Comparison of ENCODE assay signal across 9 mouse cellular contexts in genomic region chr13:45516501-45517393, GRCm38 (mm10). TPM values are rescaled to one million over a fixed set of nuclear protein-coding genes. Genes with fewer than 3 reads are reported as not detected.
DNase-seq lines count a peak whose midpoint lies in the region; ATAC-seq lines count a peak whose summit lies in the region.
"Had no signal": no experiment of that assay in that cellular context is flagged by ENCODE, and none has a peak within 500 bp of the region (broad histone marks: within the 10 kb centered on the region; RNA-seq: fewer than 3 reads in every experiment).

No protein-coding gene starts in this region.

- H3K4me1 ChIP-seq in hindbrain, embryonic 10.5 days (replicated peaks): peaks cover 37% of the 10 kb centered on the region
- peaks cover 50% of the 10 kb centered on the region for H3K4me1 ChIP-seq in limb, embryonic 13.5 days
- peaks cover 6% of the 10 kb centered on the region; the same call in 1 of the 2 replicates for H3K4me1 ChIP-seq in neural tube, embryonic 11.5 days (ENCODE audit: control insufficient read depth, insufficient read depth, low read length)

- no peaks in the 10 kb centered on the region for H3K9me3 ChIP-seq in hindbrain, embryonic 10.5 days
- no peaks in the 10 kb centered on the region for H3K9me3 ChIP-seq in limb, embryonic 13.5 days
- no peaks in the 10 kb centered on the region for H3K9me3 ChIP-seq in neural tube, embryonic 11.5 days (ENCODE audit: control insufficient read depth, low read length)

- 5% methylated on average over 24 of the region's 24 CpGs for WGBS in hindbrain, embryonic 10.5 days
- 4% methylated on average over 24 of the region's 24 CpGs for WGBS in limb, embryonic 13.5 days
- WGBS in neural tube, embryonic 11.5 days: 6% methylated on average over 24 of the region's 24 CpGs

- peak overlapping the region; percentile 50 for H3K9ac ChIP-seq in limb, embryonic 13.5 days
- H3K9ac ChIP-seq in neural tube, embryonic 11.5 days (ENCODE audit: low read length): peak overlapping the region; percentile 39; the same call in 1 of the 2 replicates

- peak; percentile 85 for ATAC-seq in limb, embryonic 13.5 days (ENCODE audit: low FRiP score, low read depth)
- peak; percentile 77 for ATAC-seq in neural tube, embryonic 11.5 days (ENCODE audit: insufficient read depth, low FRiP score, low TSS enrichment)

- peak overlapping the region; percentile 50 for H3K4me3 ChIP-seq in hindbrain, embryonic 10.5 days
- peak overlapping the region; percentile 31 for H3K4me3 ChIP-seq in limb, embryonic 13.5 days
- peak overlapping the region; percentile 6 for H3K4me3 ChIP-seq in neural tube, embryonic 11.5 days (ENCODE audit: low read depth, low read length)

- peak; percentile 48 to 64 for DNase-seq in cerebellum, postnatal 25 days
- DNase-seq in cerebellum, adult 8-10 months: no peak
- peak; percentile 34 for DNase-seq in embryo, embryonic 11.5 days (ENCODE audit: low read depth, low spot score)
- peak; percentile 79 for DNase-seq in hindbrain, embryonic 10.5 days (ENCODE audit: low spot score)
- DNase-seq in neural tube, embryonic 11.5 days (ENCODE audit: low spot score): peak; percentile 79
- DNase-seq in right cerebral cortex, adult 2 months (ENCODE audit: low spot score in 2 of 2): no peak
- DNase-seq in spleen, adult 12 weeks (ENCODE audit: low spot score): no peak

- peak overlapping the region; percentile 82 for H3K27ac ChIP-seq in hindbrain, embryonic 10.5 days
- H3K27ac ChIP-seq in limb, embryonic 13.5 days: peak overlapping the region; percentile 61
- H3K27ac ChIP-seq in neural tube, embryonic 11.5 days (ENCODE audit: low read depth, low read length): no peak overlapping the region

- H3K27me3 ChIP-seq in hindbrain, embryonic 10.5 days (ENCODE audit: insufficient read depth, poor library complexity, severe bottlenecking): peaks cover 26% of the 10 kb centered on the region
- no peaks in the 10 kb centered on the region for H3K27me3 ChIP-seq in limb, embryonic 13.5 days
- no peaks in the 10 kb centered on the region for H3K27me3 ChIP-seq in neural tube, embryonic 11.5 days (ENCODE audit: control insufficient read depth, insufficient read depth, low read length)
- H3K27me3 ChIP-seq: CH12.LX had no signal

- peak overlapping the region; percentile 64 for H3K4me2 ChIP-seq in limb, embryonic 13.5 days (replicated peaks)
- peak overlapping the region; percentile 33 for H3K4me2 ChIP-seq in neural tube, embryonic 11.5 days (ENCODE audit: low read depth)

- 0 out of 2 replicates have a peak, but pooled peaks cover 6% of the 10 kb centered on the region for H3K36me3 ChIP-seq in hindbrain, embryonic 10.5 days
- no peaks in the 10 kb centered on the region for H3K36me3 ChIP-seq in limb, embryonic 13.5 days
- H3K36me3 ChIP-seq in neural tube, embryonic 11.5 days (ENCODE audit: control insufficient read depth, insufficient read depth, low read length): no peaks in the 10 kb centered on the region

RNA-seq across cellular contexts. Expression of gene Gmpr, which starts 9.5 kb away (rescaled TPM):
- polyA plus RNA-seq in hindbrain, embryonic 10.5 days (2016; fragmentation: Nextera tagmentation; extraction: Ambion mirVana): 38.3 and 44.1 TPM in 2 replicates
- polyA plus RNA-seq in limb, embryonic 13.5 days (2015; fragmentation: Nextera tagmentation; extraction: Ambion mirVana): 24.9 and 27.5 TPM in 2 replicates
- 27.7 and 29.1 TPM in 2 replicates for polyA plus RNA-seq in neural tube, embryonic 11.5 days (2014; fragmentation: Nextera tagmentation; extraction: Ambion mirVana)

Comparison
In these comparisons a context has a peak if more than half of its experiments do, and no peak if none do; other contexts are left out.
1. DNase-seq: peak in cerebellum, postnatal 25 days (2 of 2), embryo, embryonic 11.5 days (single experiment), hindbrain, embryonic 10.5 days (single experiment) and neural tube, embryonic 11.5 days (single experiment); none in cerebellum, adult 8-10 months (single experiment), right cerebral cortex, adult 2 months (0 of 2) and spleen, adult 12 weeks (single experiment).
2. Peak in every context shown above with its lines, with median percentiles within 50 percentile points of each other: H3K4me3 ChIP-seq.